Comparison of ENCODE assay signal across 35 mouse cellular contexts in genomic region chr7:75314873-75315272, GRCm38 (mm10). TPM values are rescaled to one million over a fixed set of nuclear protein-coding genes. Genes with fewer than 3 reads are reported as not detected.
"Had no signal": no experiment of that assay in that cellular context is flagged by ENCODE, and none has a peak within 500 bp of the region (broad histone marks: within the 10 kb centered on the region; RNA-seq: fewer than 3 reads in every experiment).

No protein-coding gene starts in this region.

- H3K9ac ChIP-seq: heart, embryonic 12.5 days; heart, embryonic 13.5 days; heart, embryonic 15.5 days; hindbrain, embryonic 12.5 days; hindbrain, embryonic 13.5 days; hindbrain, embryonic 14.5 days; hindbrain, embryonic 15.5 days; intestine, embryonic 15.5 days; kidney, embryonic 15.5 days had no signal

- H3K4me1 ChIP-seq: heart, embryonic 10.5 days; heart, embryonic 12.5 days; heart, embryonic 13.5 days; heart, embryonic 15.5 days; hindbrain, embryonic 10.5 days; hindbrain, embryonic 12.5 days; intestine, embryonic 15.5 days; kidney, embryonic 15.5 days had no signal

- ATAC-seq: hindbrain, embryonic 16.5 days; hindbrain, postnatal 0 days; inflammation-experienced regulatory T-cells, adult 6 months; intestine, embryonic 15.5 days; intestine, embryonic 16.5 days; intestine, postnatal 0 days had no signal

- H3K36me3 ChIP-seq: heart, embryonic 10.5 days; heart, embryonic 12.5 days; heart, embryonic 13.5 days; heart, embryonic 15.5 days; hindbrain, embryonic 10.5 days; hindbrain, embryonic 12.5 days; hindbrain, embryonic 13.5 days; hindbrain, embryonic 15.5 days; intestine, embryonic 15.5 days; kidney, embryonic 15.5 days had no signal

- H3K27me3 ChIP-seq: hindbrain, embryonic 15.5 days; intestine, embryonic 15.5 days had no signal

- H3K27ac ChIP-seq: heart, embryonic 10.5 days; heart, embryonic 13.5 days; heart, embryonic 15.5 days; hindbrain, embryonic 10.5 days; hindbrain, embryonic 12.5 days; hindbrain, embryonic 13.5 days; hindbrain, embryonic 14.5 days; hindbrain, embryonic 15.5 days; hindbrain, postnatal 0 days; intestine, embryonic 15.5 days; kidney, embryonic 15.5 days; kidney, postnatal 0 days; layer of hippocampus, adult 2 months had no signal

- H3K9me3 ChIP-seq: heart, embryonic 10.5 days; heart, embryonic 12.5 days; heart, embryonic 13.5 days; heart, embryonic 15.5 days; hindbrain, embryonic 10.5 days; hindbrain, embryonic 12.5 days; hindbrain, embryonic 13.5 days; hindbrain, embryonic 15.5 days; intestine, embryonic 15.5 days; kidney, embryonic 15.5 days had no signal

- H3K4me3 ChIP-seq: heart, embryonic 10.5 days; heart, embryonic 12.5 days; heart, embryonic 13.5 days; heart, embryonic 15.5 days; hindbrain, embryonic 10.5 days; hindbrain, embryonic 12.5 days; hindbrain, embryonic 13.5 days; hindbrain, embryonic 15.5 days; intestine, embryonic 15.5 days; kidney, embryonic 15.5 days; layer of hippocampus, adult 2 months had no signal

- H3K4me2 ChIP-seq: heart, embryonic 11.5 days; heart, embryonic 12.5 days; heart, embryonic 13.5 days; heart, embryonic 15.5 days; hindbrain, embryonic 12.5 days; hindbrain, embryonic 13.5 days; hindbrain, embryonic 14.5 days; hindbrain, embryonic 15.5 days; intestine, embryonic 15.5 days; kidney, embryonic 15.5 days had no signal

- DNase-seq: heart, postnatal 10 days; heart, postnatal 14 days; heart, postnatal 36 days; heart, postnatal 4 days; kidney, adult 11 months; kidney, adult 18-20 months; kidney, adult 2 months; kidney, adult 8-10 months; kidney, adult 9 months; kidney, postnatal 10 days; kidney, postnatal 14 days; kidney, postnatal 25 days; kidney, postnatal 36 days; kidney, postnatal 4 days; layer of hippocampus, adult 9-11 months; layer of hippocampus, postnatal 36 days had no signal

RNA-seq across cellular contexts. Expression of gene Sv2b, which starts 5.8 kb away (rescaled TPM):
- polyA plus RNA-seq: inflammation-experienced regulatory T-cells, adult 6 months; kidney, adult 2 months had no signal
